Mouse (Mus musculus): ENCODE results near the gene Usp37. TPM values are rescaled to one million over a fixed set of nuclear protein-coding genes. Genes with fewer than 3 reads are reported as not detected.

Usp37 gene
- total and polyA plus RNA-seq, 2 experiments from 2014 or later: 8.3 to 9.0 TPM

- DNase-seq (ENCODE audit: low spot score) (no peak), ATAC-seq (ENCODE audit: insufficient read depth, low read depth) (no peak)
- Histone ChIP-seq H3K36me3 (replicated peaks; ENCODE audit: control insufficient read depth, insufficient read depth, low read length) (no peaks in the 10 kb centered on the region), H3K4me3 (ENCODE audit: low read depth, low read length) (peak overlapping the region; percentile 54), H3K9ac (replicated peaks; ENCODE audit: low read depth, low read length) (peak overlapping the region; percentile 69; the same call in 1 of the 2 replicates), H3K9me3 (replicated peaks; ENCODE audit: control insufficient read depth, low read length) (no peaks in the 10 kb centered on the region), H3K27me3 (ENCODE audit: control insufficient read depth, insufficient read depth, low read length) (no peaks in the 10 kb centered on the region), H3K4me2 (ENCODE audit: low read depth, low read length) (peak overlapping the region; percentile 58), H3K4me1 (ENCODE audit: control insufficient read depth, insufficient read depth) (0 out of 2 replicates have a peak, but pooled peaks cover 13% of the 10 kb centered on the region), H3K27ac (ENCODE audit: low read depth) (peak overlapping the region; percentile 98)
- TF ChIP-seq CTCF (IDR thresholded peaks at IDR 0.05; ENCODE audit: low read depth) (no peak), EP300 (IDR thresholded peaks at IDR 0.05; ENCODE audit: low read depth) (no peak)
- WGBS: 55% methylated on average over 15 of the region's 15 CpGs
These were observed 156.6 kb downstream of the Usp37 start for GRCm38 (mm10) chr1:74387386-74387988.

- WGBS: 2% methylated on average over 26 of the region's 26 CpGs
- no peaks in the 10 kb centered on the region for H3K27me3 ChIP-seq (ENCODE audit: control insufficient read depth, insufficient read depth, low read length)
- TF ChIP-seq CTCF (IDR thresholded peaks at IDR 0.05; ENCODE audit: low read depth) (peak; percentile 49), EP300 (IDR thresholded peaks at IDR 0.05; ENCODE audit: low read depth) (peak; percentile 66; the same call in 1 of the 2 replicates)
- 0 out of 2 replicates have a peak, but pooled peaks cover 13% of the 10 kb centered on the region for H3K4me1 ChIP-seq (ENCODE audit: control insufficient read depth, insufficient read depth)
- H3K36me3 ChIP-seq (replicated peaks; ENCODE audit: control insufficient read depth, insufficient read depth, low read length): no peaks in the 10 kb centered on the region
- ATAC-seq (ENCODE audit: insufficient read depth, low read depth) (peak; percentile 78), DNase-seq (ENCODE audit: low spot score) (peak; percentile 95)
- no peaks in the 10 kb centered on the region for H3K9me3 ChIP-seq (replicated peaks; ENCODE audit: control insufficient read depth, low read length)
- H3K27ac ChIP-seq (ENCODE audit: low read depth): peak overlapping the region; percentile 98
- H3K4me2 ChIP-seq (ENCODE audit: low read depth, low read length): peak overlapping the region; percentile 58
- H3K9ac ChIP-seq (replicated peaks; ENCODE audit: low read depth, low read length): peak overlapping the region; percentile 69
- peak overlapping the region; percentile 54 for H3K4me3 ChIP-seq (ENCODE audit: low read depth, low read length)
These were observed 157.2 kb downstream of the Usp37 start for GRCm38 (mm10) chr1:74386714-74387385.

GRCm38 (mm10) chr1:74386363-74386713, 157.7 kb downstream of the Usp37 start:
- Histone ChIP-seq H3K9ac (replicated peaks; ENCODE audit: low read depth, low read length) (peak overlapping the region; percentile 69), H3K4me1 (ENCODE audit: control insufficient read depth, insufficient read depth) (0 out of 2 replicates have a peak, but pooled peaks cover 13% of the 10 kb centered on the region), H3K4me3 (ENCODE audit: low read depth, low read length) (peak overlapping the region; percentile 54), H3K4me2 (ENCODE audit: low read depth, low read length) (peak overlapping the region; percentile 58), H3K36me3 (replicated peaks; ENCODE audit: control insufficient read depth, insufficient read depth, low read length) (no peaks in the 10 kb centered on the region), H3K27me3 (ENCODE audit: control insufficient read depth, insufficient read depth, low read length) (no peaks in the 10 kb centered on the region), H3K9me3 (replicated peaks; ENCODE audit: control insufficient read depth, low read length) (no peaks in the 10 kb centered on the region), H3K27ac (ENCODE audit: low read depth) (peak overlapping the region; percentile 98)
- no peak for TF ChIP-seq CTCF (IDR thresholded peaks at IDR 0.05; ENCODE audit: low read depth)
- no peak for TF ChIP-seq EP300 (IDR thresholded peaks at IDR 0.05; ENCODE audit: low read depth)
- WGBS: 60% methylated on average over 7 of the region's 10 CpGs
- no peak for ATAC-seq (ENCODE audit: insufficient read depth, low read depth)
- no peak for DNase-seq (ENCODE audit: low spot score)

- DNase-seq (ENCODE audit: low spot score): no peak
- H3K4me1 ChIP-seq (ENCODE audit: control insufficient read depth, insufficient read depth): 0 out of 2 replicates have a peak, but pooled peaks cover 9% of the 10 kb centered on the region
- H3K4me3 ChIP-seq (ENCODE audit: low read depth, low read length): no peak overlapping the region
- no peak for ATAC-seq (ENCODE audit: insufficient read depth, low read depth)
- 73% methylated on average over 8 of the region's 8 CpGs for whole genome bisulfite sequencing
- no peaks in the 10 kb centered on the region for H3K9me3 ChIP-seq (replicated peaks; ENCODE audit: control insufficient read depth, low read length)
- no peak overlapping the region for H3K4me2 ChIP-seq (ENCODE audit: low read depth, low read length)
- no peaks in the 10 kb centered on the region for H3K27me3 ChIP-seq (ENCODE audit: control insufficient read depth, insufficient read depth, low read length)
- TF ChIP-seq EP300 (IDR thresholded peaks at IDR 0.05; ENCODE audit: low read depth) (no peak), CTCF (IDR thresholded peaks at IDR 0.05; ENCODE audit: low read depth) (no peak)
- H3K9ac ChIP-seq (replicated peaks; ENCODE audit: low read depth, low read length): no peak overlapping the region
- H3K36me3 ChIP-seq (replicated peaks; ENCODE audit: control insufficient read depth, insufficient read depth, low read length): no peaks in the 10 kb centered on the region
- no peak overlapping the region for H3K27ac ChIP-seq (ENCODE audit: low read depth)
These were observed 158.6 kb downstream of the Usp37 start for GRCm38 (mm10) chr1:74385531-74385930.

MicroRNAs encoded within 50 kb of the gene (microRNA counts, 519-probe panel; counts per million panel counts)
- 5,998 counts per million, percentile 77 among the panel's probes with 10 or more counts for microRNA mmu-miR-26b

Small RNAs within 50 kb of the gene (microRNA-seq; reads per million reads assigned to microRNA genes)
- gene Gm25035 (not detected), gene Mir26b (41,443 reads per million, percentile 98 among the genes with 10 or more reads in this experiment)

Other genes starting within 250 kb of the Usp37 start
- gene Tmbim1, start 238.7 kb downstream of the Usp37 start, total RNA-seq (2014; rRNA removed; ENCODE audit: low replicate concordance): 55.7 and 100 TPM in 2 replicates
- 41.6 and 44.9 TPM in 2 replicates for gene Tmbim1, start 238.7 kb downstream of the Usp37 start, polyA plus RNA-seq (2015; fragmentation: Nextera tagmentation; extraction: Ambion mirVana)
- gene Catip, start 182.2 kb downstream of the Usp37 start, total RNA-seq (2014; rRNA removed; ENCODE audit: low replicate concordance): 0.12 TPM in 1 of 2 replicates, not detected in the other
- gene Catip, start 182.2 kb downstream of the Usp37 start, polyA plus RNA-seq (2015; fragmentation: Nextera tagmentation; extraction: Ambion mirVana): 0.51 and 0.61 TPM in 2 replicates
- 2.0 and 2.5 TPM in 2 replicates for gene Slc11a1, start 169.1 kb downstream of the Usp37 start, total RNA-seq (2014; rRNA removed; ENCODE audit: low replicate concordance)
- 1.6 and 1.8 TPM in 2 replicates for gene Slc11a1, start 169.1 kb downstream of the Usp37 start, polyA plus RNA-seq (2015; fragmentation: Nextera tagmentation; extraction: Ambion mirVana)
- gene Ctdsp1, start 152.8 kb downstream of the Usp37 start, total RNA-seq (2014; rRNA removed; ENCODE audit: low replicate concordance): 82.6 and 106 TPM in 2 replicates
- 38.0 and 38.4 TPM in 2 replicates for gene Ctdsp1, start 152.8 kb downstream of the Usp37 start, polyA plus RNA-seq (2015; fragmentation: Nextera tagmentation; extraction: Ambion mirVana)
- not detected in 2 replicates for gene Vil1, start 134.9 kb downstream of the Usp37 start, total RNA-seq (2014; rRNA removed; ENCODE audit: low replicate concordance)
- gene Vil1, start 134.9 kb downstream of the Usp37 start, polyA plus RNA-seq (2015; fragmentation: Nextera tagmentation; extraction: Ambion mirVana): 0.16 and 0.36 TPM in 2 replicates
- 7.4 and 10.7 TPM in 2 replicates for gene Cnot9, start 38.2 kb downstream of the Usp37 start, total RNA-seq (2014; rRNA removed; ENCODE audit: low replicate concordance)
- gene Cnot9, start 38.2 kb downstream of the Usp37 start, polyA plus RNA-seq (2015; fragmentation: Nextera tagmentation; extraction: Ambion mirVana): 18.2 and 19.4 TPM in 2 replicates
- gene Plcd4, start 1.4 kb downstream of the Usp37 start, total RNA-seq (2014; rRNA removed; ENCODE audit: low replicate concordance): not detected in 2 replicates
- gene Plcd4, start 1.4 kb downstream of the Usp37 start, polyA plus RNA-seq (2015; fragmentation: Nextera tagmentation; extraction: Ambion mirVana): 0.15 and 0.45 TPM in 2 replicates
- 5.6 and 6.8 TPM in 2 replicates for gene Zfp142, start 44.0 kb upstream of the Usp37 start, total RNA-seq (2014; rRNA removed; ENCODE audit: low replicate concordance)
- 2.0 and 2.2 TPM in 2 replicates for gene Zfp142, start 44.0 kb upstream of the Usp37 start, polyA plus RNA-seq (2015; fragmentation: Nextera tagmentation; extraction: Ambion mirVana)
- gene Bcs1l, start 44.0 kb upstream of the Usp37 start, total RNA-seq (2014; rRNA removed; ENCODE audit: low replicate concordance): 15.3 and 26.8 TPM in 2 replicates
- gene Bcs1l, start 44.0 kb upstream of the Usp37 start, polyA plus RNA-seq (2015; fragmentation: Nextera tagmentation; extraction: Ambion mirVana): 17.4 and 18.8 TPM in 2 replicates
- gene Rnf25, start 57.1 kb upstream of the Usp37 start, total RNA-seq (2014; rRNA removed; ENCODE audit: low replicate concordance): 33.0 and 37.4 TPM in 2 replicates
- gene Rnf25, start 57.1 kb upstream of the Usp37 start, polyA plus RNA-seq (2015; fragmentation: Nextera tagmentation; extraction: Ambion mirVana): 16.0 and 16.5 TPM in 2 replicates
- gene Stk36, start 57.2 kb upstream of the Usp37 start, total RNA-seq (2014; rRNA removed; ENCODE audit: low replicate concordance): 0.27 and 0.38 TPM in 2 replicates
- 0.79 and 2.4 TPM in 2 replicates for gene Stk36, start 57.2 kb upstream of the Usp37 start, polyA plus RNA-seq (2015; fragmentation: Nextera tagmentation; extraction: Ambion mirVana)
- 13.4 and 22.9 TPM in 2 replicates for gene Ttll4, start 117.5 kb upstream of the Usp37 start, total RNA-seq (2014; rRNA removed; ENCODE audit: low replicate concordance)
- 3.5 and 4.7 TPM in 2 replicates for gene Ttll4, start 117.5 kb upstream of the Usp37 start, polyA plus RNA-seq (2015; fragmentation: Nextera tagmentation; extraction: Ambion mirVana)
- 6.7 and 13.5 TPM in 2 replicates for gene Cyp27a1, start 169.3 kb upstream of the Usp37 start, total RNA-seq (2014; rRNA removed; ENCODE audit: low replicate concordance)
- 10.5 and 11.9 TPM in 2 replicates for gene Cyp27a1, start 169.3 kb upstream of the Usp37 start, polyA plus RNA-seq (2015; fragmentation: Nextera tagmentation; extraction: Ambion mirVana)
- 2.4 and 9.6 TPM in 2 replicates for gene Prkag3, start 204.9 kb upstream of the Usp37 start, total RNA-seq (2014; rRNA removed; ENCODE audit: low replicate concordance)
- gene Prkag3, start 204.9 kb upstream of the Usp37 start, polyA plus RNA-seq (2015; fragmentation: Nextera tagmentation; extraction: Ambion mirVana): 2.0 and 2.5 TPM in 2 replicates
- gene Wnt6, start 227.6 kb upstream of the Usp37 start, total RNA-seq (2014; rRNA removed; ENCODE audit: low replicate concordance): 0.23 and 0.88 TPM in 2 replicates
- gene Wnt6, start 227.6 kb upstream of the Usp37 start, polyA plus RNA-seq (2015; fragmentation: Nextera tagmentation; extraction: Ambion mirVana): 0.11 and 0.21 TPM in 2 replicates
- gene Wnt10a, start 247.2 kb upstream of the Usp37 start, total RNA-seq (2014; rRNA removed; ENCODE audit: low replicate concordance): not detected in 2 replicates
- gene Wnt10a, start 247.2 kb upstream of the Usp37 start, polyA plus RNA-seq (2015; fragmentation: Nextera tagmentation; extraction: Ambion mirVana): not detected in 2 replicates